Mouse (Mus musculus): ENCODE results near the gene Wdr45.

Wdr45 gene

DNA sequence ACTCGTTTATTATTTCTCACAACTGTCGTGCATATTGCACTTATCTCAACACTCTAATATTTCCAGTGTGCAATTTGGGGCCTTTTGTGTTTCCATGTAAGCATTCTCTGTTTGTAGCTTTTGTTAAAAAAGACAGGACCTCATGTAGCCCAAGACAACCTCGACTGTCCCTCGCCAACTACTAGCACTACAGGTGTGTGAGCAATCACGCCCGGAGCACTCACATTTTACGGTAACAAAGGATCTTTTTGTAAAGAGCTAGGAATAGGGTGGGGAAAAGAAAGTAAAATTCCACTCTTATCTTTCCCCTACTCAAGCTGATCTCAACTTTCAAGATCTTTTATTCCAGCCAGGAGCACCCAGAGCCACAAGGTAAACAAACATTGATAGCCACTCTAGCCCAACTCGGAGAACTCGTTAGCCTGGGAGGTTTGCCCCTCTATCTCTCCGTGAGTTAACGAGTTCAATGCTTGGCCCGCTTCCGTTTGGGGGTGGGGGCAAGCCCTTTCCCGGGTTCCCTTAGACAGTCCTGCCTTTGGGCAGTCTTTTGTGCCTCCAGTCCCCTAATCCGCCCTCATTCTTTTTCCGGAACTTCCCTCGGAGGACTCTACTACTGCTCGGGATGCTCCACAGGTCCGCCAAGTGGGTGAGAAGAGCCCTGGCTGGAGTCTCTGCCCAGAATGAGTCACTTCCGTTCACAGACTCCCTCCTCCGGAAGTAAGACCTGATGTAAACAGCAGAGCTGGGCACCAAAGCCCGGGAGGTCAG, 7.6 kb downstream of the Wdr45 start, which contains the start of gene Gm45208:
Gene Gm45208, plus strand, starts transcription at position 732 of the 768 bp plus-strand sequence.
- DNase-seq: peak; percentile 80 to 82

DNA sequence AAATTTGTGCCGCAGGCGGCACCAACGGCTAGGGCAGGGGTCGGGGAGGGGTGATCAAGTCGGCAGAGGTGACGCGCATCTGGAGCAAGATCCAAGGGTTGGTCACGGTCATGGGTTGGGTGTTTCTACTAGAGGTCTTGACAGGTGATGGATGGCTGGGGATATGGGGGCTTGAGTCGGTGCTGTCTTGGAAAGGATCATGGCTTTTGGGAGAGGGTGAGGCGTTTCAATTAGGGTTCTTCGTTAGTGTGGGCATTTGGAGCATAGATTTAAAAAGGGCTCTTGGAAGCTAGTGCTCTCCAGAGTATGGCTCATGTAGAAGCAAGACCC, 8.1 kb downstream of the Wdr45 start:
- no peak for DNase-seq

DNA sequence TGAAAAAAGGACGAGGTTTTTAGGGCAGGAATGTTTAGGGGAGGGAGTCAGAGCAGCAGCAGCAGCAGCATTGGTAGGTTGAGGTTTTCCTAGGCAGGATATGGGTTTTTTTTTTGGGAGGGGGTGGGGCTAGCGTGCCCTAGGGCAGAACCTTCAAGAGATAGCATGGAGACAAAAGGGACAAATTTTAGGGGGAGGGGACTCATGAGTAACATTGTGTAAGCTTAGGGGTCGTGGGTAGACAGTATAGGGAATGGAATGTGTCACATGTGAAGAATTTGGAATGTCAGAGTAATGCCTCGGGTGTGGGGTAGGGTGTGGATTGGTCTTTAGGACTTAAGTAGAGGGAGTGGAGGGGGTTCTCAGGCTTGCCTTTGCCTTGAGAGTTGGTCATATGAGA, 8.6 kb downstream of the Wdr45 start:
- DNase-seq: no peak

DNA sequence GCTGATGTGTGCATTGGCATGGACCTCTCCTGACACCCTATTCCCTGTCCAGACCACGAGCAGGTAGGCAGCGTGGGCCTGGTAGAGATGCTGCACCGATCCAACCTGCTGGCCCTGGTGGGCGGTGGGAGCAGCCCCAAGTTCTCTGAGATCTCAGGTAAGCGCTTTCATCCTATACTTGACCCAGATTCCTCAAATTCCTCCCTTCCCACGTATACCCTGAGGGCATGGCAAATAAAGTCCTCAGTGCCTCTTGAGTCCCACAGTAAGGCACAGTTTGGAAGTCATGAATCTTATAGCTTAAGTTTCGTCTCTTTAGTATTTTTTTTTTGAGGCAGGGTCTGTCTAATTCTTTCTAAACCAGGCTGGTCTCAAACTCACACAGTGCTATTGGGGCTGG, 10.0 kb downstream of the Wdr45 start:
- peak in 1 of 2 experiments; percentile 19 for DNase-seq

DNA sequence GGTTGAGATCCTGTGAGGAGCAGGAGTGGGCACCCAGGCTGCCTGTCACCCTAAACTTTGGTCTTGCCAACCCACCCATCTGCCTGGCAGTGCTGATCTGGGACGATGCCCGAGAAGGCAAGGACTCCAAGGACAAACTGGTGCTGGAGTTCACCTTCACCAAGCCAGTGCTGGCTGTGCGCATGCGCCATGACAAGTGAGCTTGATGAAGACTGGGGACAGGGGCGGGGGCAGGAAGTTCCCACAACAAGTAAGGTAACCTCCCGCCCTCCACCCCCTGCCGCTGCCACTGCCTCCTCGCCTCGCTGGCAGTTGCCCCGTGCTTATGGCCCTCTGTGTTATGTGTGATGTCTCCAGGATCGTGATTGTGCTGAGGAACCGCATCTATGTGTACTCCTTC, 11.7 kb downstream of the Wdr45 start:
- DNase-seq: no peak

DNA sequence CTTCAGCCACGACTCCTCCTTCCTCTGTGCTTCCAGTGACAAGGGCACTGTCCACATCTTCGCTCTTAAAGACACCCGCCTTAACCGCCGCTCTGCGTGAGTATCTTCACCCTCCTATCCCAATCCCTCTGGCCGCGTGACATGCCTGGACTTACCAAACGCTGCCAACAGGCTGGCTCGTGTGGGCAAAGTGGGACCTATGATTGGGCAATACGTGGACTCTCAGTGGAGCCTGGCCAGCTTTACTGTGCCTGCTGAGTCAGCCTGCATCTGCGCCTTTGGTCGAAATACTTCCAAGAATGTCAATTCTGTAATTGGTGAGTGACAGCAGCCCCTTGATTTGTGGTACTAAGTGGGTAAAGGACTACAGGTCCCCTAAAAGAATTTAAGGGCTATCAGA, 13.0 kb downstream of the Wdr45 start:
- peak; percentile 27 to 54 for DNase-seq

DNA sequence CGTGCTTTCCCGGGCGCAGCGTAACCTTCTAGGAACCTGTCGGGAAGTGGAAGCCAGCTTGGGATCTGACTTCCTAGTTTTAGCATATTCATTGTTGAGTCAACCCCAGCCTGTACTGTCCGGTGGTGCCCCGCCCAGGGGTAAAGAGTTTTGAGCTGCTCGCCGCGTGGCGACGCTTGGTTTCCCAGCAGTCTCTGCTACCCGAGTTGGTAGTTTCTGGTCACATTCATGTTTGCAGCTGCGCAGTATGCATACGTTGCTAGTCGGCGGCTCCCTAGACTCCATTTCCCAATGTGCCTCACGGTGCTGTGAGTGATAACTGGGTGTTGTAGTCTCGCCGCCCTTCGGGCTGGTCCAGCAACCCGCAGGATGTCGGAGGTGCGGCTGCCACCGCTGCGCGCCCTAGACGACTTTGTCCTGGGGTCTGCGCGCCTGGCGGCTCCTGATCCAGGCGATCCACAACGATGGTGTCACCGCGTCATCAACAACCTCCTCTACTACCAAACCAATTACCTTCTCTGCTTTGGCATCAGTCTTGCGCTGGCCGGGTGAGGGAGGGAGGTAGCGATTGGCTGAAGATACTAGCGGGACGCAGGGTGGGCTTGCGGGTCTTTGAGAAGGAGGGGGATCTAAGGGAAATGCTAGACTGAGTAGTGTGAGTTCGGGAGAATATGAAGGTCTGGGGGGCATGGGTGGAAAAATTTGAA, 14.2 kb downstream of the Wdr45 start, which contains the start of gene Praf2:
Gene Praf2, plus strand, starts transcription at position 225 of the 707 bp plus-strand sequence.
- peak; percentile 85 to 86 for DNase-seq

DNA sequence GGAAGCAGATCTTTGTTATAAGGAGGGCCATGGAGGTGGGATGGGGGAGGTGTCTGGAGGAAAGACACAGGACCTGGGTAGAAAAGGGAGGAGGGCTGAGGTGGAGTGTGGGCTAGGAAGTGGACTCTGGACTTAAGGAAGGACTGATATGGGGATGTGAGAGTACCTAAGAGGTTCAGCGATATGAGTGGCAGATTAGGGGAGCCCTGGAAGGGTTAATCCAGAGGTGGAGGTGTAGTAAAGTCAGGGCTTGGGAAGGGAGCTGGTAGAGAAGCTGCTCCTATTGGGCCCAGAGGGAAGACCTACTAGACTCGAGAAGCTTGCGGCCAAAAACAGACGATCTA, 14.8 kb downstream of the Wdr45 start:
- no peak for DNase-seq

DNA sequence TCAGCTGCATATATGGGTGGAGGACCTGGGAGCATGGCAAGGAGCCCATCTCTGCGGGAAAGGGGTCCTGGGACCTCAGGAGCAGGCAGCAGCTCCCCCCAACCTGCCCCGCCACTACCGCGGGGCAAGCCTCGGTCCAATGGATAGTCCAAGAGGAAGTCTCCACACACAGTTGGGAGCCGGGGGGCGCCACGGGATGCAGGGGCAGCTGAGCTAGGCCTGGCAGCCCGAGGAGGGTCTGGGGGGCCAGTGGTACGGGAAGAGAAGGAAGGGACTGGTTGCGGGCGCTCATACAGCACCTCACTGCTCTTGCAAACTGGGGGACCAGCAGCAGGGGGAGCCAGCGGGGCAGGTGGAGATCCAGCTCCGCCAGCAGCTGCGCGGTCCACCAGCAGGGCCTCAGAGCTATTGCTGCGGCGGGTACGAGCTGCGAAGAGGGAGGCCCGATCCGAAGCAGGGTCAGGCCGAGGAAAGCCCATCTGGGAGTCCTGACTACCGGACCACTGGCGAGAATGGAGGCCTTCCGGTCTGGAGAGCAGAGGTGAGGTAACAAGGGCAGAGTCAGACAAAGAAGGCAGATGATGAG, 19.5 kb downstream of the Wdr45 start:
- peak; percentile 59 to 67 for DNase-seq

DNA sequence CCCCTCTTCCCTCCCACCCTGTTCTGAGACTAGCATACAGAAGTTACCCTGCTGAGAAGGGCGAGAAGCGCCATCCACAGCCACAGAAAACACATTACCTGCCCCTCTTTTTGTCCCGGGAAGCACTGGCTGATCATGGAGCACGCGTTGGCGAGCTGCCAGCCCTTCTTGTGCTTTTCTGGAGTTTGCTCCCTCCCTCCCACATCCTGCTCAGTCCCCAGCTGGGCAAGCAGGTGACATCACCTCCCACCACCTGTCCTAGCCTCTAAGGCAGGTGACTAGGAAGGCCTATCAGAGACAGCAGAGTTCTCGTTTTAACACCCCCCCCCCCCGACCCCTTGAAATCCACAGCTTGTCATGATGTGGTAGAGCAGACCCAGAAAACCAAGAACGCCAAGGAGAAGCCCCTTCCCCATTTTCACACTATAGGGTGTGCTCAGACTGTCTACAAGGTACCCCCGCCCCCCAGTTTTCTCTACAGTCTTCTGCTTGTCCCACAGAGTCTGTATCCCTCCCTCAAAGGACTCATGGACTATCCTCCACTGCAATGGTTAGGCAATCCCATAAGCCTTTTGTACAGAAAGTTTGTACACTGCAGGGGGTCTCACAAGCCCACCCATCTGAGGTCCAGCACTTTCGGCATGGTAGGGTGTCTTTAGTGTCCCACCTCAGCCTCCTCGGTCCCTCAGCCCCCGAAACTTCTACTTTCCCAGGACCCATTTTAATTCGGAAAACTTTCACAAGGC, 25.4 kb downstream of the Wdr45 start:
- DNase-seq: peak; percentile 62 to 77

DNA sequence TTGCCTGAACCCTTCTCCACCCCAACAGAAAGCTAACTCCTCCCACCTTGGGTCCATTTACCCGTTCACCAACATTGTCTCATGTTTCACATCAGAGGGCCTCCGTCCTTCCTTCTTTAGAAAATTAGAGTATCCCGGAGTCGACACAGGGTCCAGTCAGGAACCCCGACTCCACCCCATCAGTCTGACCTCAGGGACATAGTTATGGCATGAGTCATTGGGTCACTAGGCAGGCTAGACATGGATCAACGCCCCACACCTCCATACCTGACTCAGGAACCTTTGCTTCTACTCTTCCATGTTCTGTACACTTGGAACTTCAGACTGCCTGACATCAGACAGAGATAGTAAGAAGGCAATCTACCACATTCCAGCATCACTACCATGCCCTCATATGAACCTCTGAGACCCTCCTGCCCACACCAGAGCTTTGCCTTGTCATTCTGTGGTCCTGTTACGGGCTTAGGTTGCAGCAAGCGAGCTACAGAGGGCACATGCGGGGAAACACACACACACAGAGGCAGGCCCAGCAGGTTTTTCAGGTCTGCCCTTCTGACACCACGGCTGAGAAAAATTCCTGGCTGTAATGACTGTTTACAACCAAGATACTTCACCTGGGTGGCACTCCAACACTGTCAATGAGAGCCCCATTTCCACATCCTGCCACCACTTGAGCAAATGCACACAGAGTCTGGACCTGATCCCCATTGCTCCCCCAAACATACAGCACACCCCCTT, 26.1 kb downstream of the Wdr45 start:
- DNase-seq: peak; percentile 75 to 81

DNA sequence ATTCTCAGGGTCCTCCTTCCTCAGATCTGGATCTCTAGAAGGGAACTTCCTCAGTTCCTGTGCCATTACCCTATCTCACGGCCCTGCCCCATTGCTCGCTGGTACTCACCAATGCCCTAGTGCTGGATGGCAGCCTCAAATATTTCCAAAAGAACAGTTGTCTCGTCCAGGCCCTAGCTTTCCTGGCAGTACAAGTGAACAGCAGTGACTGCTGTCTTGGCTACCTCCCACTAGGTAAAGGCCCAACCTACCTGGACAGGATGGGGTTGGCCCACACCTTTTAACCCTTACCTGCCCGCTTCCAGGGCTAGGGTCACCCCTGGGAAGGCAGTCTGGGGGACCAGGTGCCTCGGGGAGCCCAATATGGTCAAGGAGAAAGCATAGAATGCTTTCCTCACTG, 27.0 kb downstream of the Wdr45 start:
- DNase-seq: peak; percentile 30 to 45

DNA sequence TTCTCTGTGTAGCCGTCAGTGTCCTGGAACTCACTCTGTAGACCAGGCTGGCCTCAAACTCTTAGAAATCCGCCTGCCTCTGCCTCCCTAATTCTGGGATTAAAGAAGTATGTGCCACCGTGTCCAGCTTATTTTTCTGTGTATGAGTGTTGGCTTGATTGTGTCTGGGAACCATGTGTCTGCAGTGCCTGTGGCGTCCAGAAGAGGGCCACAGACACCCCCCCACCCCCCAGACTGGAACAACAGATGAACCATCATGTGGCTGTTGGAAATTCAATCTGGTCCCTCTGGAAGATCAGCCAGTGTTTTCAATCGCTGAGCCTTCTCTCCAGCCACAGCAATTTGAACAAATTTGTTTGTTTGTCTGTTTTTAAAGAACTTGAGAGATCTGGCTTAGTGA, 29.3 kb downstream of the Wdr45 start:
- no peak for DNase-seq

DNA sequence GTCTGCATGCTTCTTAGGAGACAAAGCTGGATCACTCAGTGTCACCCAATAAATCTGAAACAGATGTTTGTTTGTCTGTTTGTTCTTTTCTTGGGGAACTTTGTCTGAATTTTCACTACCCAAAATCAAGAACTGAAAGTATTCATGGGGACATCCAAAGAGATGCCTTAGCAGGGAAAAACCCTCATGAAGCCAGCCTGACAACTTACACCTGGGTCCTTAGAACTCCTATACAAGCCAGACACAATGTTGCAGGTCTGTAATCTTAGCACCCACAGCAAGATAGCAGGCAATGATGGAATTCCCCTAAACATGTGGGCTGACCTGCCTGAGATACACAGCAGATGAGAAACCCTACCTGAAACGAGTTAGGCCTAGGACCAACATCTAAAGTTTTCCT, 30.8 kb downstream of the Wdr45 start:
- DNase-seq: no peak

DNA sequence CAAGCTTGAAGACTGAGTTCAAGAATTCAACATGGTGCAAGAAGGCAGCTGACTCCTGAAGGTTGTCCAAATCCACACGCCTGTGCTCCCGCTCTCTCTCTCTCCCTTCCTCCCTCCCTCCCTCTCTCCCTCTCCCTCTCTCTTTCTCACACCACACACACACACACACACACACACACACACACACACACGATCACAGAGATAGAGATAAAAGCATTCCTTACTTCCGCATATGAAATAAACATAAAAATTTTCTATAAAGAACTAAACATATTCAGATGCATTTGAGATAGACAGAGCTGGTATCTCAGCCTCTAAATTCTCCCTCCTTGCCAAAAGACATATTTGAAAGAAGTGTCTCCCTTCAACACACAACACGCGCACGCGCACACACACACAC, 31.3 kb downstream of the Wdr45 start:
- DNase-seq: no peak

DNA sequence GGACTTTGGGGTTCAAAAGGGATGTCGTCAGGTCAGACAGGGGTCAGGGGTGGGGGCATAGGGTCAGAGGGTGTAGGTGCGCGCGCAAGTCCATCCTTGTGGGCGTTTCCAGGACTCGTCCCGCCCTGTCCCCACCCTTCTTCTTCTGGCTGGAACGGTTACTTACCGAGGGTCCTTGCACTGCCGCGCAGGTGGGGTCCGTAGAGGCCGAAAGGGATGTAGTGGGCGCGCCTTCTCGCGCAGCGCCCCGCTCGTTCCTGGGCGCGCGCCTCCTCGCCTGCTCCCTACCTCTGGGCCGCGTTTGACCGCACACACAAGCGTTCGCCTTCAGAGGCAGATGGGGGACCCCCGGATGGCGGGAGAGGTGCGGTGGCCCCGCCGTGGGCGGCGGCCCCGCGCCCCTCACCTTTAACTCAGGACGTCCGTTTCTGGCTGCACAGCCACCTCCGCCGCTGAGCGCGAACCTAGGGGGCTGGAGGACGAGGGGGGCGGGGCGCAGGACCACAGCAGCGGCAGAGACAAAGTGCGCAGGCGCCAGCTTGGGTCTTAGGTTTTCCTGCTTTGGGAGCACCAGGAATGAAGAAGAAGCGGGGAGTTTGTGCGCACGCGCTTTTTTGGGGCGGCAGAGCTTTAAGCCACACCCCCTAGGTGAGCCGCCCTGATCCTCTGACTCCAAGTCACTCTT, 36.4 kb downstream of the Wdr45 start, which contains the start of gene Ccdc120:
Gene Ccdc120, minus strand, starts transcription at position 474 of the 685 bp plus-strand sequence.
- peak; percentile 64 to 78 for DNase-seq

DNA sequence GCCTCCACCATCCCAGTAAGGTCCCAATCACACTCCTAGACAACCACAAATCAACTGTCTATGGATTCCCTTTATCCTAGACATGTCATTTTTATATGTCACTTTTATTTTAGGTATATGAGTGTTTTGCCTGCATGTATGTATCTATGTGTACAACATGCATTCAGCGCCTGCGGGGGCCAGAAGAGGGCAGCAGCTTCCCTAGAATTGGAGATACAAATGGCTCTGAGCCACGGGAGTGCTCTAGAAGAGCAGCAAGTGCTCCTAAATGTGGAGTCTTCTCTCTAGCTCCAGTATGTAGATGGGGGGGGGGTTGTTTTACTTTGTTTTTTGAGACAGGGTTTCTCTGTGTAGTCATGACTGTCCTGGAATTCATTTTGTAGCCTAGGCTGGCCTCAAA, 39.5 kb downstream of the Wdr45 start:
- DNase-seq: peak in 1 of 2 experiments; percentile 34

DNA sequence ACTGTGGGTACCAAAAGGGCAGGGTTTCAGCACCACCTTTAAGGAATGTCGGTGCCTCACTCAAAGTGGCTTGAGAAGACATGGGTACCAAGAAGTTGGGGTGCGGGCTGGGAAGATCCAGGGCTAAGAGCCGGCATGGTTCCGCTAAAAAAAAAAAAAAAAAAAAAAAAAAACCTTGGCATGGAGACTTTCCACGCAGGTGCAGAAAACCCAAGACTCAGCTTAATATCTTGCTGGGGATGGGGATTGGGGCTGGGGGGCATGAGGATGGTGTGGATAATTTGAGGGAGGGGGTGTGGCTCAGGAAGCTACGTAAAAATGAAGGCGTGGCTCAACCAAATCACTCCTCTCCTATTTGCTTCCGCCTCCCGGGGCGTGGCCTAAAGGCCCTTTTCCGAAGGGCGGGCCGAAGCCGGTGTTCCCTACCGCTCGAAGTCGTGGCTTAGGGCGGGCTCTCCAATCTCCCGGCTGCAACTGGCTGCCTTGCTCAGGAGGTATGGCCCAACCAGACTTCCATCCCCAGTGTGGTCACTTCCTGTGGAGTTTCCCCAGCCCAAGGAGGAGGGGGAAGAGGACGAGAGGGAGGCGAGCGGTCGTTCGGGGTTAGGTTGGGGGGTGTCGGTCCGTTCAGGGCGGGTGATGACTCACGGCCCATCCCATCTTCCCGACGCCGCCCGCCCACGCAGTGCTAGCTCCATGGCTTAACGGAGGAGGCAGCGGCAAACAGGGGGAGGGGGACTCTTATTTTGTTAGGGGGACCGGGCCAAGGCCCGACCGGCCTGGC, 48.2 kb downstream of the Wdr45 start, which contains the start of gene Tfe3:
Gene Tfe3, plus strand, starts transcription at position 424 of the 784 bp plus-strand sequence.
- DNase-seq: peak; percentile 96 to 97

DNA sequence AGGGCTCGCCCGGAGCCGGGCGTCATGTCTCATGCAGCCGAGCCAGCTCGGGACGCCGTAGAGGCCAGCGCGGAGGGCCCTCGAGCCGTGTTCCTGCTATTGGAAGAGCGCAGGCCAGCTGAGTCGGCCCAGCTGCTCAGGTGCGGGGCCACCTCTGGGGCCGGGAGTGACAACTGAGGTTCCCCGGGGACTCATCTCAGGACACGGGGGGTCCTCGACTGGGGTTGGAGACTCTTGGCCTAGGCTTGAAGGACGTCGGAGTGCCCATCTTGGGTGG, 48.7 kb downstream of the Wdr45 start:
- no peak for DNase-seq

DNA sequence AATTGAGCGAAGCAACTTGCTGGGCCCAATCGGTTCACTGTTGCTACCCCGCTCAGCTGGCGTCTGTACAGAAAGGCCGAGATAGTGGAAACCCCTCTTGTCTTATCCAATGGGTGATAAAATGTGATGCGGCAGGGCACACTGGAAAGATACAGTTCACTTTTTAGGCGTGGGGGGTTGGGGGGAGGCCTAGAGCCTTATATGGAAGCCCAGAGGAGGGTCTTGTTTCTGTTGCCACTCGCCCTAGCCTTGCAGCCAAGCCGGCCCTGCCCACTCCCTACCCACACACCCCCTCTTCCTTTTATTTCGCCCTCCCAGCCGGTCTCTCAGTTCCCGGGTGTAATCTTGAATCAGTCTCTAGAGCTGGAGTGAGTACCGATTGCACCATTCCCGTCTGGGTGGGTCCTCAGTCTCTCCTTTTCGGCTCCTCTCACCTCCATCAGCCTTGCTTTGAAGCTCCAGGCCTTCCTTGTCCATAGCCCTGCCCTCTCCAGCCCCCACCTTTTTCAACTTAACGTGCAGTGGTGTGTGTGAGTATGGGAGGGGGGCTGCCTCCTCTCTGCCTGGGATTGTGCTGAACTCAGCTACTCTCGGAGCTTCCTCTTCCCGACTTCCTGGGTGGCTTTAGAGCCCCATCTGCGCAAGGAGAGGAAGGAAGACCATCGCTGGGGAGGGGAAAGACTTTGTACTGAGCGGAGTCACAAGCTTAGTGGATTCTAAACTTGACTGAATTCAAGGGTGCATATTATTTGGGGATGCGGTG, 49.7 kb downstream of the Wdr45 start:
- peak; percentile 65 to 66 for DNase-seq
